Mouse (Mus musculus) B cell, adult 62 days (primary cell): ENCODE measurements around the gene Cox6a2. TPM values are rescaled to one million over a fixed set of nuclear protein-coding genes. Genes with fewer than 3 reads are reported as not detected.

Experiments
- total RNA-seq: library from RNA; stranded (reverse); gene quantifications from 4 replicates; pipeline ENCODE4 v1.2.4, GENCODE M21; 2023

The Cox6a2 gene
- not detected in 4 replicates for total RNA-seq

DNA sequence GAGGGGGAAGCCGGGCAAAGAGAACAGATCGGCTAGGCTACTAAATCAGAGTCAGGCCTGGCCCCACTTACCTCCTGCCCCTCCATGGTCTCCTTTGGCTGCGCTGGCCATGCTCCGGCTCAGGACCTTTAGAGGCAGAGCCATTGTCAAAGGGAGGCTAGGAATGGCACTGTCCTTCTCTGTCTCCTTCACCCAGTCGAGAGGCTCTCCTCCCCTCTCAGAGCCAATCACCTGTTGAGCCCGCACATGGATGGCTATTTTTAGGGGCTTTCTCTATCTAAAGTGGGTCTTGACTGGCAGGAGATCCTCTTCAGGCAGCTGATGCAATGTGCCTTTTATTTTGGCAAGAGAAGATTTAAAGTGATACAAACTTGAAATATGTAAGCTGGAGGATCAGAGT, at the start of gene Cox6a2:
Gene Cox6a2 (minus strand): TSS at position 236 of the 400 bp plus-strand sequence.

DNA sequence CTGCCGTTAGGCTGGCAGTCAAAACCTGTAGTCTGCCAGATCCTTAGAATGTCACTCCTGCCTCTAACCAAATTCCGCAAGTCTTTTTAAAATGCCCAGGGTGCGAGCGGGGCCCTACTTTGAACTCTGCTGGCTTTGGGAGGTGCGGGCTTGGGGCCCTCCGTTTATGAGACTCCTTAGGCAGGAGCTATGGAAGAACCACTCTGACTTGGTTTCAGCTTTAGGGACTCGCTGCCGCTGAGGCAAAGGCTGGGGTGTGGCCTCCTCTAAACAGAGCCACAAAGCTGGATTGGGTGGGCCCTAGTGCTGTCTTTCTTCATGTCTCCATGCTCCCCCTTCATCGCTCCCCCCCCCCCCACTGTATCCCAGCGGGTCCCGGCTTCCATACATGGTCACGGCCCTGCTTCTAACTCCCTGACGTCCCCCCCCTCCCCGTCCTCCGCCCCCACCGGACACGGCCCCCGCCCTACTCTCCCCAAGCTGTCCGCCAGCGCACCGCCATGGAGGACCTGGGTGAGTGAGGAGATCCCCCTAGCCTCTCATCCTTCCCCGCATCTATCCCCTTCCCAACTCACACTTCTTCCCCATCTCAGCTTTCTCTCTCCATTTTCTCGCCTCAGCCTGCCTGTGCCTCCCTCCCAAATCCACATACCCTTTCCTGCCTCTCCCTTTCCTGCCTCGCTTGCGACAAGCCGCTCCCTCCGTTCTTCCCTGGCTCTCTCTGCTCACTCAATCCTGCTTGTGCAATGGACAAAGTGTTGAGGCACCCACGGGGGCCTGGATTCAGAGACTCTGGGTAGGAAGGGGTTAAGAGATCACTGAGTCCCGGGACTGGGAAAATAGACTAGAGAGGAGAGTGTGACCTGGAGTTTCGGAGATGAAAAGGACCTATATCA, 40.6 kb upstream of the Cox6a2 start, which contains the start of gene Tgfb1i1:
Gene Tgfb1i1 (plus strand): TSS at position 317 of the 896 bp plus-strand sequence.

DNA sequence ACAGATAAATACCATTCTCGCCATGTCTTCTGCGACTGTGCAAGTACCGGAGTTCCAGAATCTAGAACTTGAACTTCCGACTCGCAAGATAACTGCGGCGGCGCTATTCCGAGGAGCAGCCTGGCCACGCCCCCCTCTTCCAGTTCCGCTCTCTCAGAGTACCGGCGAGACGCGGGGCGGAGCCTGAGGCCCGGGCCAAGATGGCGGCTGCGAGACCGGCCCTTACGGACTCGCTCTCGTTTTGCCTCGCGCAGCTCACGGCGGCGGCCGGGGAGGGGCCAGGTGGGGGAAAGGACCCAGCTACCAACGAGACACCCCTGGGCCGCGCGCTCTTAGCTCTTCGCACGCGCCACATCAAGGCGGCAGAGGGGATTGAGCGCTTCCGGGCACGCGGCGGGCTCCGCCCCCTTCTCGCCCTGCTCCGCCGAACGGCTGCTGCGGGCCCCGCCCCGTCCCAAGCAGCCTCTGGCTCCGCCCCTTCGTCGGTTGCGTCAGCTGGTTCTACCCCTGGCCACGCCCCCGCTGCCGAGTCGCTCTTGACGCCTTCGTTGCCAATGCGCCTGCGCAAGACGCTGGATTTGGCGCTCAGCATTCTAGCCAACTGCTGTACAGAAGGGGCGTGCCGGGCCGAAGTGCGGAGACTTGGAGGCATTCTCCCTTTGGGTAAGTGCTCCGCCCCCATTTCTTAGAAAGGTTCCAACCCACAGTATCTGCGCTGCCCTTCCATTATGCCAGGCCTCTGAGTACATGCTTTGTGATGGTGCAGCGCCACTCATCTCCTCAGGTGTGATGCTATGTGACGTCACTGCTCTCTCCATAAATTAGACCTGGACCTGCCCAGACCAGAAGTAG, 32.0 kb upstream of the Cox6a2 start, which contains the start of gene 9130023H24Rik:
Gene 9130023H24Rik (minus strand): TSS at position 105 of the 852 bp plus-strand sequence.

DNA sequence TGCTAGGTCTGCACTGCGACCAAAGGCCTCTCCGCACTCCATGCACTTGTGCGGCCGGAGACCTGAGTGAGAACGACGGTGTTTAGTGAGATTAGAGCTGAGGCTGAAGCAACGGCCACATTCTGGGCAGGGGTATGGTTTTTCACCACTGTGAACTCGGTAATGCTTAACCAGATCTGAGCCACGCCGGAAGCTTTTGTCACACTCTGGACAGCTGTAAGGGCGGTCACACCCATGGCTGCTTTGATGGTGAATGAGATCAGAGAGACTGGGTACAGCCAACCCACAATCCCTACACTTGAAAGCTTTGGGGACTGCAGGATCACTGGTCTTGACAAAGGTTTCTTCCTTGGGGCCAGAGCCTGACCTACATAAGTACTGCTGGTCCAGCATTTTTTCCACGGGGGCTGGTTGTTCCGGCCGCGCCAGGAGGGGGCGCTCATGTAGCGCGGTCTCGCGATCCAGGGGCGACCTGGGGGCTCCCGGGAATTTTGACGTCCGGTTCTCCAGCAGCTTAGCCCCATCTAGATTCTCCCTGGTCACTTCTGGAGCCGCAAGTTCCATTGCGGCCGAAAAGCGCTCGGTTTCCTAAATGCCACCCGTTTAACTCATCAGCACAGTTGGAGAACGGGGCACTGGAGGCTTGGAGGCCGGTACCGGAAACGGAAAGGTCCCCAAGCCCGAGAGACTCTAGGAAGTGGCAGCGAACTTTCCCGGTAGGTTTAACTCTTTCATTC, 30.8 kb upstream of the Cox6a2 start, which contains the start of gene Armc5:
Gene Armc5 (plus strand): TSS at position 487 of the 737 bp plus-strand sequence.

Other genes with a start within 250 kb of the Cox6a2 start
- 793 to 895 TPM (median 867 TPM) in 4 replicates for gene Fus, start 238.9 kb downstream of the Cox6a2 start, total RNA-seq
- 24.0 to 28.8 TPM (median 26.2 TPM) in 4 replicates for gene Pycard, start 212.5 kb downstream of the Cox6a2 start, total RNA-seq
- 0.26 to 1.7 TPM (median 1.0 TPM) in 4 replicates for gene Trim72, start 202.4 kb downstream of the Cox6a2 start, total RNA-seq
- gene Itgam, start 143.7 kb downstream of the Cox6a2 start, total RNA-seq, result 1.4 to 2.7 TPM (median 2.1 TPM) in 4 replicates
- gene Gm49368, start 143.7 kb downstream of the Cox6a2 start, total RNA-seq, result not detected in 4 replicates
- 0.98 to 3.9 TPM (median 1.8 TPM) in 4 replicates for gene Itgax, start 76.8 kb downstream of the Cox6a2 start, total RNA-seq
- 3.6 to 4.4 TPM (median 4.1 TPM) in 4 replicates for gene Itgad, start 52.0 kb downstream of the Cox6a2 start, total RNA-seq
- 26.3 to 31.1 TPM (median 28.7 TPM) in 4 replicates for gene Armc5, start 31.0 kb upstream of the Cox6a2 start, total RNA-seq
- gene 9130023H24Rik, start 31.6 kb upstream of the Cox6a2 start, total RNA-seq, result 4.6 to 6.0 TPM (median 5.6 TPM) in 4 replicates
- gene Tgfb1i1, start 40.4 kb upstream of the Cox6a2 start, total RNA-seq, result 1.9 to 3.7 TPM (median 2.5 TPM) in 4 replicates
- not detected in 4 replicates for gene Slc5a2, start 59.3 kb upstream of the Cox6a2 start, total RNA-seq
- gene BC017158, start 91.8 kb upstream of the Cox6a2 start, total RNA-seq, result 25.1 to 32.1 TPM (median 28.0 TPM) in 4 replicates
- gene Rgs10, start 212.4 kb upstream of the Cox6a2 start, total RNA-seq, result 26.9 to 35.9 TPM (median 29.0 TPM) in 4 replicates